Mouse (Mus musculus): ENCODE measurements at regions not wholly inside any gene's neighbourhood (a gene's known extent, or its start where the extent isn't known, plus 50 kb on each side); places are given as distances from the start of the nearest gene placed in this dataset.

- TF ChIP-seq CTCF (IDR thresholded peaks at IDR 0.05; ENCODE audit: low read depth) (no peak), EP300 (optimal IDR thresholded peaks at IDR 0.05) (no peak)
- Histone ChIP-seq H3K4me2 (replicated peaks; ENCODE audit: low read depth) (no peak overlapping the region), H3K27me3 (ENCODE audit: control insufficient read depth, insufficient read depth, low read length) (no peaks in the 10 kb centered on the region), H3K27ac (replicated peaks) (no peak overlapping the region), H3K4me1 (replicated peaks; ENCODE audit: control insufficient read depth, insufficient read depth) (no peaks in the 10 kb centered on the region), H3K9ac (ENCODE audit: low read length) (no peak overlapping the region), H3K36me3 (ENCODE audit: control insufficient read depth, insufficient read depth, low read length) (no peaks in the 10 kb centered on the region), H3K9me3 (ENCODE audit: control insufficient read depth, low read length) (no peaks in the 10 kb centered on the region), H3K4me3 (ENCODE audit: low read depth, low read length) (no peak overlapping the region)
- ATAC-seq (ENCODE audit: low FRiP score, low TSS enrichment) (no peak), DNase-seq (ENCODE audit: low spot score) (no peak)
These were observed 73.0 kb upstream of the A430005L14Rik start for GRCm38 (mm10) chr4:153884044-153884443.

DNA sequence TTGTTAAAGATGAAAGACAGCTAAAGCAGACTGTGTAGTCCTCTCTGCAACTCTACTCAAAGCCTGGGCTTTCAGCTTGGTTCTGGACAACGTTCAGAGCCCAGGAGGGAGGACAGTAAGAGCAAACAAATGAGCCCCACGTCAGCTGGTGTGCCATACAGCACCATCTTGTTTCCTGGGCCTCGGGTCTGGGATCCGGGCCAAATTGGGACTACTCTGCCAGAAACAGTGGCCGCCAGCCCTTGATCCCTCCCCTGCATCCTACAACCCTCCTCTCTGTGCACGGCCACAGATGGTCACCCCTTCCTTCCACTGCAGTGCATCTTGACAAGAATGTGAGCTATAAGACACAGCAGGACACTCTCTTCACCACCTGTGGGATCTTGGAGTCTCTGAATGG is 71.2 kb upstream of the A430005L14Rik start:
- Histone ChIP-seq H3K4me3 (ENCODE audit: low read depth, low read length) (no peak overlapping the region), H3K36me3 (ENCODE audit: control insufficient read depth, insufficient read depth, low read length) (no peaks in the 10 kb centered on the region), H3K9ac (ENCODE audit: low read length) (no peak overlapping the region), H3K4me1 (replicated peaks; ENCODE audit: control insufficient read depth, insufficient read depth) (no peaks in the 10 kb centered on the region), H3K9me3 (ENCODE audit: control insufficient read depth, low read length) (no peaks in the 10 kb centered on the region), H3K27me3 (ENCODE audit: control insufficient read depth, insufficient read depth, low read length) (no peaks in the 10 kb centered on the region), H3K27ac (replicated peaks) (no peak overlapping the region), H3K4me2 (replicated peaks; ENCODE audit: low read depth) (no peak overlapping the region)
- 61% methylated on average over 6 of the region's 6 CpGs for WGBS
- ATAC-seq (ENCODE audit: low FRiP score, low TSS enrichment) (no peak), DNase-seq (ENCODE audit: low spot score) (no peak)
- no peak for TF ChIP-seq CTCF (IDR thresholded peaks at IDR 0.05; ENCODE audit: low read depth)
- no peak for TF ChIP-seq EP300 (optimal IDR thresholded peaks at IDR 0.05)

DNA sequence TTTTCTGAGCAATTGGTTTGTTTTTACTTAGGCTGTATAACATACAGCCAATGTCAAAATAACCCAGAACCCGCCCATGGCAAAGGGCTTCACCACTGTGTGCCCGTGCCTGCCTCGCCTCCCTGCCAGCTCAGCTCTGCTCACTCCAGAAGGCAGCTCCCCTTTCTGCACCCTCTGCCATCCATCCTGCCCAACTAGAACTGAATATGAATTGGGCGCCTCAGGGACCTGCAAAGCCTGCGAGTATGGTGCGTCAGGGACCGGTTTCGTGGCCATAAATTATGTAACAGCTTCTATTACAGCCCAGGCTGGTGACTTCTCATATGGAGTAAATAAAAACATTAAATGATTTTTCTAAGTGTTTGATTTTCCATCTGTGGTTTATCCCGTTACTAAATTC is 66.9 kb upstream of the A430005L14Rik start:
- Histone ChIP-seq H3K27me3 (ENCODE audit: control insufficient read depth, insufficient read depth, low read length) (no peaks in the 10 kb centered on the region), H3K4me2 (replicated peaks; ENCODE audit: low read depth) (no peak overlapping the region), H3K36me3 (ENCODE audit: control insufficient read depth, insufficient read depth, low read length) (no peaks in the 10 kb centered on the region), H3K27ac (replicated peaks) (no peak overlapping the region), H3K9ac (ENCODE audit: low read length) (no peak overlapping the region), H3K4me3 (ENCODE audit: low read depth, low read length) (no peak overlapping the region), H3K9me3 (ENCODE audit: control insufficient read depth, low read length) (no peaks in the 10 kb centered on the region), H3K4me1 (replicated peaks; ENCODE audit: control insufficient read depth, insufficient read depth) (no peaks in the 10 kb centered on the region)
- WGBS, result 84% methylated on average over 9 of the region's 9 CpGs
- TF ChIP-seq CTCF (IDR thresholded peaks at IDR 0.05; ENCODE audit: low read depth), result no peak
- TF ChIP-seq EP300 (optimal IDR thresholded peaks at IDR 0.05), result no peak
- ATAC-seq (ENCODE audit: low FRiP score, low TSS enrichment), result no peak
- no peak for DNase-seq (ENCODE audit: low spot score)

DNA sequence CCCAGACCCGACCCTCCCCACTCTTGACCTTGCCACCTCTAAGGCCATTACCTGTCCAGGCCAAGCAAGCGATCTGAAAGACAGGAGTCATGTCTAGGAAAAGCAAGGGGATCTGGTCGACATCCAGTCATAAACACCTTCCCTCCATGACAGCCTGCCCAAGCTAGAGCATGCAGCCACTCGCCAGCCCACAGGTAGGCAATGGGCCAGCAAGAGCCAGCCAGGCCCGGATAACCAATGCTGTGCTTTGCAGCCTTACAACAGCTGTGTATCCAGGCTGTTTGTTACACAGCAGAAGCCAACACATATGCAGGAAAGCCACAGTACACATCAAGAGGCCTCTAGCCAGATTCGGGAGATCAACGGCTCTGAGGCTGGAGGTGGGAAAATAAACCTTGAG is 57.3 kb upstream of the A430005L14Rik start:
- Histone ChIP-seq H3K9me3 (ENCODE audit: control insufficient read depth, low read length) (no peaks in the 10 kb centered on the region), H3K36me3 (ENCODE audit: control insufficient read depth, insufficient read depth, low read length) (no peaks in the 10 kb centered on the region), H3K4me1 (replicated peaks; ENCODE audit: control insufficient read depth, insufficient read depth) (no peaks in the 10 kb centered on the region), H3K27me3 (ENCODE audit: control insufficient read depth, insufficient read depth, low read length) (no peaks in the 10 kb centered on the region), H3K9ac (ENCODE audit: low read length) (no peak overlapping the region), H3K4me3 (ENCODE audit: low read depth, low read length) (no peak overlapping the region), H3K4me2 (replicated peaks; ENCODE audit: low read depth) (no peak overlapping the region), H3K27ac (replicated peaks) (no peak overlapping the region)
- TF ChIP-seq EP300 (optimal IDR thresholded peaks at IDR 0.05) (no peak), CTCF (IDR thresholded peaks at IDR 0.05; ENCODE audit: low read depth) (no peak)
- ATAC-seq (ENCODE audit: low FRiP score, low TSS enrichment), result no peak
- DNase-seq (ENCODE audit: low spot score), result no peak
- 74% methylated on average over 7 of the region's 7 CpGs for WGBS

DNA sequence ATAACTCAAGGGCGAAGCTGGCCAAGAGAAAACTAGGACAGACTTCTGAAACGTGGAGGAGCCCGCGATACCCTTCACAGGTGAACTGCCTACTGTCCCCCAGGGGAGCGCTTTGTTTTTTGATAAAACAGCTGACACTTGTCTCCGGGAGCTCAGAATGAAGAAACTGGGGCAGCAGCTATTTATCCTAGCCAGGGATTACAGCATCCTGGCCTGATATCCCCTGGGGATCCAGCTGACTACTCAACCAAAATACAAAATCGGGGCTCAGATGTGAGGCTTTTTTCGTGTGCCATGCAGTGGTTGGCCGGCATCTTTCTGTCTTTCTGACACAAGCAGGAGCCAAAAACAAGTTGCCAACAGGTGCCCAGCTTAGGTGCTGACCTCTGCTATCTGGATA is 52.0 kb upstream of the A430005L14Rik start:
- H3K36me3 ChIP-seq (ENCODE audit: control insufficient read depth, insufficient read depth, low read length), result no peaks in the 10 kb centered on the region
- no peak for ATAC-seq (ENCODE audit: low FRiP score, low TSS enrichment)

DNA sequence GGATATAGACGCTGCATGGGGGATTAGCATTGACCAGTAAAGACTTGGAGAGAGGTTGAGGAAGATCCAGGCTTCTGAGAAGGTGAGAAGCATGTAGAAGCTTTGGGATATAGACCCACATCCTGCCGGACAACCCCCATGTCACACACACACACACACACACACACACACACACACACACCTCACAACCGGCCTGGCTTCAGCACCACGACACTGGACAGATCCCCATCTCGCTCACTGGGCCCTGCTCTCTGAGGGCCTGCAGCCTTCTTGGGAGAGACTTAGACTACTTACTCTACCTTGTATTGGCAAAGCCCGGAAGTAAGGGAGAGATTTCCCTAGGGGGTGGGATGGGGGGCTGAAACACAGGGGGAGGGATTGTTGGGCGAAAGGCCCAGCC is 51.5 kb upstream of the A430005L14Rik start:
- WGBS, result 21% methylated on average over 7 of the region's 7 CpGs
- no peaks in the 10 kb centered on the region for H3K27me3 ChIP-seq (ENCODE audit: control insufficient read depth, insufficient read depth, low read length)
- H3K4me2 ChIP-seq (replicated peaks; ENCODE audit: low read depth), result no peak overlapping the region
- no peak overlapping the region for H3K4me3 ChIP-seq (ENCODE audit: low read depth, low read length)
- DNase-seq (ENCODE audit: low spot score) (no peak), ATAC-seq (ENCODE audit: low FRiP score, low TSS enrichment) (no peak)
- no peaks in the 10 kb centered on the region for H3K36me3 ChIP-seq (ENCODE audit: control insufficient read depth, insufficient read depth, low read length)
- H3K27ac ChIP-seq (replicated peaks), result no peak overlapping the region
- H3K4me1 ChIP-seq (replicated peaks; ENCODE audit: control insufficient read depth, insufficient read depth), result no peaks in the 10 kb centered on the region
- no peaks in the 10 kb centered on the region for H3K9me3 ChIP-seq (ENCODE audit: control insufficient read depth, low read length)
- no peak overlapping the region for H3K9ac ChIP-seq (ENCODE audit: low read length)
- no peak for TF ChIP-seq EP300 (optimal IDR thresholded peaks at IDR 0.05)
- no peak for TF ChIP-seq CTCF (IDR thresholded peaks at IDR 0.05; ENCODE audit: low read depth)

More for the DNA sequence above, 52.0 kb upstream of the A430005L14Rik start:
- Histone ChIP-seq H3K4me3 (ENCODE audit: low read depth, low read length) (no peak overlapping the region), H3K27me3 (ENCODE audit: control insufficient read depth, insufficient read depth, low read length) (no peaks in the 10 kb centered on the region), H3K9ac (ENCODE audit: low read length) (no peak overlapping the region), H3K9me3 (ENCODE audit: control insufficient read depth, low read length) (no peaks in the 10 kb centered on the region), H3K4me1 (replicated peaks; ENCODE audit: control insufficient read depth, insufficient read depth) (no peaks in the 10 kb centered on the region), H3K4me2 (replicated peaks; ENCODE audit: low read depth) (no peak overlapping the region), H3K27ac (replicated peaks) (no peak overlapping the region)
- 80% methylated on average over 9 of the region's 9 CpGs for WGBS
- no peak for DNase-seq (ENCODE audit: low spot score)
- no peak for TF ChIP-seq EP300 (optimal IDR thresholded peaks at IDR 0.05)
- TF ChIP-seq CTCF (IDR thresholded peaks at IDR 0.05; ENCODE audit: low read depth), result no peak
